Mouse (Mus musculus) embryonic facial prominence, embryonic 12.5 days (tissue): ENCODE measurements at regions not wholly inside any gene's neighbourhood (a gene's known extent, or its start where the extent isn't known, plus 50 kb on each side); places are given as distances from the start of the nearest gene placed in this dataset.

ENCODE experiments used
- ATAC-seq: fragments of 200-750 bp; cut with Nextera tagmentation; 2 replicates; pipeline ENCODE4 v1.8.0; 2017; ENCODE audit not compliant: insufficient number of reproducible peaks, insufficient read depth, low FRiP score, low TSS enrichment
- H3K27ac ChIP-seq: fragments of 300-500 bp; sonication (generic); 2 replicates; pipeline ENCODE4 v1.5.1; 2016; ENCODE audit warnings: mild to moderate bottlenecking
- H3K27me3 ChIP-seq: fragments of 300-500 bp; sonication (generic); 2 replicates; pipeline ENCODE4 v1.6.1; 2016; ENCODE audit warnings: mild to moderate bottlenecking, moderate library complexity
- H3K36me3 ChIP-seq: fragments of 300-500 bp; sonication (generic); 2 replicates; pipeline ENCODE4 v1.6.1; 2016; ENCODE audit warnings: mild to moderate bottlenecking
- H3K4me1 ChIP-seq: fragments of 300-500 bp; sonication (generic); 2 replicates; pipeline ENCODE4 v1.6.1; 2016
- H3K4me2 ChIP-seq: fragments of 300-500 bp; sonication (generic); replicated peaks from 2 replicates; pipeline ENCODE4 v1.6.1; 2016; ENCODE audit warnings: mild to moderate bottlenecking, moderate library complexity
- H3K4me3 ChIP-seq: fragments of 300-500 bp; sonication (generic); 2 replicates; pipeline ENCODE4 v1.5.1; 2016; ENCODE audit warnings: mild to moderate bottlenecking
- H3K9ac ChIP-seq: fragments of 300-500 bp; sonication (generic); 2 replicates; pipeline ENCODE4 v1.6.1; 2016; ENCODE audit warnings: mild to moderate bottlenecking, moderate library complexity
- H3K9me3 ChIP-seq: fragments of 300-500 bp; sonication (generic); 2 replicates; pipeline ENCODE4 v1.6.1; 2016; ENCODE audit warnings: mild to moderate bottlenecking, moderate library complexity
- WGBS: fragments of 180-500 bp; shearing (Covaris S2); methylation state at CpG from one replicate; pipeline ENCODE4 v1.1.7; 2016; 5-methylcytosine and 5-hydroxymethylcytosine counted together

DNA sequence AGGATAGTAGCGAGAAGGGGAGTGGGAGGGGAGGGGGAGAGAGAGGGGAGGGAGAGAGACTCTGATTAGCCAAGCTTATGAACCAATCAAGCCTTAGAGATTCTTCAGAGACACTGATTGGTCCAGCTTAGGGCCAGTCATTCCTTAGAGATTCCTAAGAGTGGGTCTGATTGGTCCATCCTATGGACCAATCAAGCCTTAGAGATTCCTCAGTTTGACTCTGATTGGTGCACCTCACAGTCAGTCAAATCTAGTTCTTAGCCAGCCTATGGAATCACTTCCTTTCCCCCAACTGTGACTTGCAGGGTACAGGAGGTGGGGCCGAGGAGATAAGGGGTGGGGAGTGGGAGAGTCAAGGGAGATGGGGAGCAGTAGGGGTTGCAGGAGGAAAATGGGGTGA lies 152.8 kb downstream of the Suds3 start:
- Histone ChIP-seq H3K4me2 (no peak overlapping the region), H3K36me3 (no peaks in the 10 kb centered on the region), H3K9me3 (no peaks in the 10 kb centered on the region; the same call in 1 of the 2 replicates), H3K4me3 (no peak overlapping the region), H3K27me3 (no peaks in the 10 kb centered on the region), H3K4me1 (no peaks in the 10 kb centered on the region), H3K27ac (no peak overlapping the region), H3K9ac (no peak overlapping the region)
- WGBS = 79% methylated on average over 2 of the region's 2 CpGs
- ATAC-seq = no peak

DNA sequence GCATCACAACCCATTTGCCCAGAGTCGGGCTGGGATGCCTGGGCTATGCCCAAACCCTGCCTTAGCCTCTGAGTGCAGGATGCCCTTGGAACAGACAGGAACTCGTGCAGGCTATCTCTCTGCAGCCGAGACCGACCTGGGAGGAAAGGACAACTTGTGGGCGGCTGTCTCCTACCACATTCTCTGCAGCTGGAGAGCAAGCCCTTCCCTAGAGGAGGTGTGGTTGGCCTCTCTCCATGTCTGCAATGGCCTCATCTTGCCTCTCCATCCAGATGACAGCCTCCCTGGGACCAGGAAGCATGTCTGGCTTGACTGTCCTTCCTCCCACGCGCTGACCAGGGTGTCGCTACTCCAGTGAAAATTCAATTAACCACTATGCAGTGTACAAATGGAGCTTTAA lies 155.9 kb downstream of the Suds3 start:
- H3K27me3 ChIP-seq = no peaks in the 10 kb centered on the region
- ATAC-seq = no peak
- H3K27ac ChIP-seq = no peak overlapping the region
- no peak overlapping the region for H3K9ac ChIP-seq
- no peaks in the 10 kb centered on the region; the same call in 1 of the 2 replicates for H3K9me3 ChIP-seq
- 85% methylated on average over 8 of the region's 8 CpGs for WGBS
- H3K36me3 ChIP-seq = no peaks in the 10 kb centered on the region
- H3K4me1 ChIP-seq = no peaks in the 10 kb centered on the region
- H3K4me3 ChIP-seq = no peak overlapping the region
- H3K4me2 ChIP-seq = no peak overlapping the region

DNA sequence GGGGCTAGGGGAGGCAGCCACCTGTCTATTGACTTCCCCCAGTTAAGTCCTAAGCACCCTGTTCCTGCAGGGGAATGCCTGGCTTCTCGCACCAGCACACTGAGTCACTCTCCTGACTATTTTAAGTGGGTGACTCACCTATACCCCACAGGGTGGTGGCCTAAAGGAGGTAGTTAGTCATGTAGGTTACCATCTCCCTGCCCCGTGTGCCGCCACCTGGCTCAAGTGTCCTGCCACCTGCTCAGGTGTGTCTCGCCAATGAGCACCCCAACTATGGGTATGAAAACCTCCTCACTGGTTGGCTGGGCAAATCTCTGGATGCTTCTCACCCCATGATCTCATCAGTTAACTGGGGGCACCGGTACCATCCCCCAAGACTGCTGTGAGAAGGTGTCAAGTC lies 157.8 kb downstream of the Suds3 start:
- no peak for ATAC-seq
- Histone ChIP-seq H3K9ac (no peak overlapping the region), H3K4me1 (no peaks in the 10 kb centered on the region), H3K4me3 (no peak overlapping the region), H3K27me3 (no peaks in the 10 kb centered on the region), H3K4me2 (no peak overlapping the region), H3K27ac (no peak overlapping the region), H3K9me3 (no peaks in the 10 kb centered on the region; the same call in 1 of the 2 replicates), H3K36me3 (no peaks in the 10 kb centered on the region)
- WGBS = 86% methylated on average over 5 of the region's 5 CpGs

DNA sequence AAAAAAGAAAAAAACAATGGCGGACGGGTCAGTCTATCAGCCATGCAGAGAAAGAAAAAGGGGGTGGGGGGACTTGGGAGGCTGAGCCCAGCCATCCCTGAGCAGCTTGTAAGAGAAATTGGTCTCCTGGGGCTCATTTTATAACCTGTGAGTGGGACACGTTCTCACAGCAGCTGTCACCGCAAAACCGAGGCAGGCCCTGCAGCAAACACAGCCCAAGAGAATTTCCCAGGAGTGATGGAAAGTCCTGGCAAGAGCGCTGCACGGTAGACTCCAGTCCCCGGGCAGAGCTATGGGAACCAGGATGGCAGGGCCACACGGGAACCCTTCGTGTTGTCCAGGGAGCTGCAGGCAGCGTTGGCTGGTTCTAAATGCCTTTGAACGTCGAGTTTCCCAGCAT lies 159.3 kb downstream of the Suds3 start:
- 78% methylated on average over 13 of the region's 13 CpGs for WGBS
- Histone ChIP-seq H3K9me3 (no peaks in the 10 kb centered on the region), H3K27me3 (no peaks in the 10 kb centered on the region), H3K4me1 (no peaks in the 10 kb centered on the region), H3K4me2 (no peak overlapping the region), H3K9ac (no peak overlapping the region), H3K4me3 (no peak overlapping the region), H3K27ac (no peak overlapping the region), H3K36me3 (no peaks in the 10 kb centered on the region)
- ATAC-seq = no peak

DNA sequence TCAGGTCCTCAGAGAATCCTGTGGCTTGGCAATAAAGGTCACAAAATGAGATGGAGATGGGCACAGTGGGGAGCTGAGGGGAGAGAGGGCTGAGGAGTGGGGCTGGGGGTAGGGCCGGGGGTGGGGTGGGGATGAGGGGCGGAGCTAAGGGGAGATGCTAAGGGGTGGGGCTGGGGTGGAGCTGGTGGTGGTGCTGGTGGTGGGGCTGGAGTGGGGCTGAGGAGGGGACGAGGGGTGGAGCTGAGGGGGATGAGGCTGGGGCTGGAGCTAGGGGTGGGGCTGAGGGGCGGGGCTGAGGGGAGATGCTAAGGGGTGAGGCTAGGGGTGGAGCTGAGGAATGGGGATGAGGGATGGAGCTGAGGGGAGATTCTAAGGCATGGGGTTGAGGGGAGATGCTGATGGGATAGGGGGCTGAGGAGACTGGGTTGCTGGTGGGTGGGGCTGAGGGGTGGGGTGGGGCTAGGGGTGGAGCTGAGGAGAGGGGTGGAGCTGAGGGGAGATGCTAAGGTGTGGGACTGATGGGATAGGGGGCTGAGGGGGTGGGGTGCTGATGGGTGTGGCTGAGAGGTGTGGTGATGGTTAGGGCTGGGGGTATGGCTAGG lies 165.5 kb downstream of the Suds3 start:
- no peak overlapping the region for H3K4me2 ChIP-seq
- H3K27me3 ChIP-seq = no peaks in the 10 kb centered on the region
- no peak overlapping the region for H3K4me3 ChIP-seq
- ATAC-seq = no peak
- H3K27ac ChIP-seq = no peak overlapping the region
- H3K36me3 ChIP-seq = no peaks in the 10 kb centered on the region
- H3K9me3 ChIP-seq = no peaks in the 10 kb centered on the region
- no peak overlapping the region for H3K9ac ChIP-seq
- WGBS = 14% methylated on average over 4 of the region's 4 CpGs
- no peaks in the 10 kb centered on the region for H3K4me1 ChIP-seq

DNA sequence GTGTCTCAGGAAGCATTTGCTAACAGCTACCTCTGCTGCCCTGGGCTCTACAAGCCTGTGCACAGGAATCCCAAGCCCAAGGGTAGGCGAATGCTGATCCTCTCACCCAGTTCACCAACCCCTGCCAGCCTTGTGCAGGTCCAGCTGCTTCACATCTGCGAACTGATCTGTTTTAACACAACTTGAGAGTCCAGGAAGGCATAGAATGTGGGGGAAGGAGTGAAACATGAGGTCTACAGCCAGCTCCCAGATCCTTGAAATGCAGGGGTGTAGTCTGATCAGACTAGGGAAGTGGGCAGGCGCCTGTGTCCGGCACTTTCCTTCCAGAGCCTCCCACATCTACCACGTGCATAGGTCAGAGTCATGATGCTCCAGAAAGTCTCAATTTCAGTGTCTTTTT lies 181.3 kb downstream of the Suds3 start:
- H3K27me3 ChIP-seq = no peaks in the 10 kb centered on the region; the same call in 1 of the 2 replicates
- H3K4me1 ChIP-seq = no peaks in the 10 kb centered on the region
- no peak overlapping the region for H3K9ac ChIP-seq
- no peaks in the 10 kb centered on the region for H3K36me3 ChIP-seq
- H3K9me3 ChIP-seq = no peaks in the 10 kb centered on the region
- H3K4me3 ChIP-seq = no peak overlapping the region
- H3K4me2 ChIP-seq = no peak overlapping the region
- no peak overlapping the region for H3K27ac ChIP-seq
- WGBS = 63% methylated on average over 5 of the region's 5 CpGs
- ATAC-seq = no peak

DNA sequence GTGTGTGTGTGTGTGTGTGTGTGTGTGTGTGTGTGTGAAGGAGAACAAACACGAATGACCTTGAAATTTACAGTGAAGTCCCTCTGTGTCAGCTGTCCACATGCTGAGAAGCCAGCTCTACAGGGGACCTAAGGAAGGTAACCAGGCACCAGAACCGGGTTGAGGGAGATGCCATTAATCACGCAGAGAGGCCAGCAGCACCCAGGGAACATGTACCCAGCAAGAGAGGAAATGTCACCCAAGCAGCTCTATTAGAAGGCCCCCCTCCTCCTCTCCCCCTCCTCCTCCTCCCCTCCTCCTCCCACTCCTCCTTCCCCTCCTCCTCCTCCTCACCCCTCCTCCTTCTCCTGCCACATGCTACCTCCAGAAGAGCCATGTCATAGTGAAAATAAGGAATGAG lies 181.8 kb downstream of the Suds3 start:
- Histone ChIP-seq H3K9ac (no peak overlapping the region), H3K4me3 (no peak overlapping the region), H3K4me2 (no peak overlapping the region), H3K9me3 (no peaks in the 10 kb centered on the region), H3K36me3 (no peaks in the 10 kb centered on the region), H3K4me1 (no peaks in the 10 kb centered on the region), H3K27ac (no peak overlapping the region), H3K27me3 (no peaks in the 10 kb centered on the region; the same call in 1 of the 2 replicates)
- WGBS = 48% methylated on average over 3 of the region's 3 CpGs
- ATAC-seq = no peak

DNA sequence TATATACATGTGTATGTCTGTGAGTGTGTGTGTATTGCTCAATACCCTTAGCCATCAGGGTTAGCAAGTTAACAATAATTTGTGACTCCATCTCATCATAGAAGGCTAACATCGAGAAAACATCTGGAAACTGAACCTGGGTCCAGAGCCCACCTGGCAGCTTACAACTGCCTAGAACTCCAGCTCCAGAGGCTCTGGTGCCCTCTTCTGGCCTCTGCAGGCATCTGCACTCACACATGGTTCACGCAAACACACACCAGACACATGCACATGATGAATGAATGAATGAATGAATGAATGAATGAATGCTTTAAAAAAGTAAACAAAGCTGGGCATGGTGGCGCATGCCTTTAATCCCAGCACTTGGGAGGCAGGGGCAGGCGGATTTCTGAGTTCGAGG lies 182.8 kb downstream of the Suds3 start:
- no peaks in the 10 kb centered on the region for H3K9me3 ChIP-seq
- H3K4me1 ChIP-seq = no peaks in the 10 kb centered on the region
- H3K9ac ChIP-seq = no peak overlapping the region
- WGBS = 86% methylated on average over 5 of the region's 5 CpGs
- no peak overlapping the region for H3K27ac ChIP-seq
- no peak overlapping the region for H3K4me2 ChIP-seq
- ATAC-seq = no peak
- no peaks in the 10 kb centered on the region for H3K36me3 ChIP-seq
- no peaks in the 10 kb centered on the region; the same call in 1 of the 2 replicates for H3K27me3 ChIP-seq
- no peak overlapping the region for H3K4me3 ChIP-seq

DNA sequence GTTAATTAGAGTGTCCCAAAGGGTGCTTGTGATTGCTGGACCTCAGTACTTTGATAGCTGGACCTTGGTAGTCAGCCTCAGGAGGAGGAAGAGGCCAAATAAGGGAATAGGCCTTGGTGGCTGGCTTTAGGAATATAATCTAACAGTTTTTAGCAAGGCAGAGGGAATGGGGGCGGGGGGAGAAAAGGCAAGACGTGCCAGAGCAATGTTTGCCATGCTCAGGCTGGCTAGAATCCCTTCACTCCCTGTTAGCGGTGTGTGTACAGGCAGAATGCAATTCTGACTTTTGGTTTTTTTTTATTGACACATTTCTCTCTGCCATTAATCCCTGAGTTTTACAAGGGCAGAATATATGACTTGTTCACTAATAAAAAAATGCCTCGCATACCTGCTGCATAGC lies 192.2 kb downstream of the Suds3 start:
- Histone ChIP-seq H3K36me3 (no peaks in the 10 kb centered on the region), H3K27me3 (no peaks in the 10 kb centered on the region), H3K4me1 (no peaks in the 10 kb centered on the region), H3K9me3 (no peaks in the 10 kb centered on the region), H3K9ac (no peak overlapping the region), H3K27ac (no peak overlapping the region), H3K4me2 (no peak overlapping the region), H3K4me3 (no peak overlapping the region)
- ATAC-seq = no peak
- 55% methylated on average over 4 of the region's 4 CpGs for WGBS

DNA sequence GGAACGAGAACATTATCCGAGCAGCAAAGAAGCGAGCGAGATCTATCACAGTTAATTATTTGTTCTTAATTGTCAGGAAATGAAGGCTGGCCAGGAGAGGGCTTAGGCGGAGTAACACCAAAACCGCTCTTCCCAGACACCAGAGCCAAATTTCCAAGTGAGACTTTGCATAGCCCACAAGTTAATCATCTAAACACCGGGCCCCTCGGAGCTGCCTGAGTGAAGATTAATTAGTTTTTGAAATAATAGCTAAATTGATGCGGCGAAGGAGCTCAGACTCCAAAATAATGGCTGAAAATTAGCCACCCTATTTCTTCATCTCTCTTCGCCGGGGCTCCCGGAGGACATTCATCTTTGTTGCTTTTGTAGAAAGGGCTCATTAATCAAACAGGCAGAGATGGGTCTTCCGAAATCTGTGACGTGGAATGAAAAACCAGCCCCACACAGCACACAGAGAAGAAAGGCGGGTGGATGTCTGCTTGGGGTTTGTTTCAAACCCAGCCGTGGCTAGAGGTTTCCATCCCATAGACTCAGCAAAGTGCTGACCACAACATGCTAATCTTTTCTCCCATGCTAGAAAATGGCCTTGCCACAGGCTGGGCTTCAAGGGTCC lies 193.7 kb downstream of the Suds3 start:
- Histone ChIP-seq H3K27ac (no peak overlapping the region), H3K9me3 (no peaks in the 10 kb centered on the region), H3K27me3 (no peaks in the 10 kb centered on the region), H3K4me3 (no peak overlapping the region), H3K4me2 (no peak overlapping the region), H3K4me1 (no peaks in the 10 kb centered on the region), H3K9ac (no peak overlapping the region), H3K36me3 (no peaks in the 10 kb centered on the region)
- ATAC-seq = no peak
- WGBS = 63% methylated on average over 17 of the region's 17 CpGs

DNA sequence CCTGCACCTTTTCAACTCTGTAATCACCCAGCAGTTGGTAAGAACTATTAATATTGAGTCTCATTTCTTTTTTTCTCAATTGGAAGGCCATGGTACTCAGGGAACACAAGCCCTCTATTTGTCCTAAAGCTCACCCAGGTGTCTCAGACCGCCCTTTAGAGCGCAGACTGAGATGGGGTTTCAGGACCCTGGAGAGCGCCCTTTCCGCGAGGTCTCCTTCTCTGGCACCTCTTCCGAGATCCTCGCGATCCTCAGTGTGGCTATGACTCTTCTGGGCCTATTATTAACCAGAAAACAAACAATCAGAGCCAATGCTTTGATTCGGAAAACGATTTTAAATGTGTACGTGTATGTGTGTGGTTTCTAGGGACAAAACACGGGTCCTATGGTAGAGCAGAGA lies 201.0 kb downstream of the Suds3 start:
- WGBS = 35% methylated on average over 12 of the region's 12 CpGs
- Histone ChIP-seq H3K36me3 (no peaks in the 10 kb centered on the region), H3K9ac (no peak overlapping the region), H3K27me3 (no peaks in the 10 kb centered on the region), H3K9me3 (no peaks in the 10 kb centered on the region), H3K27ac (no peak overlapping the region), H3K4me3 (no peak overlapping the region), H3K4me1 (no peaks in the 10 kb centered on the region), H3K4me2 (no peak overlapping the region)
- ATAC-seq = no peak

DNA sequence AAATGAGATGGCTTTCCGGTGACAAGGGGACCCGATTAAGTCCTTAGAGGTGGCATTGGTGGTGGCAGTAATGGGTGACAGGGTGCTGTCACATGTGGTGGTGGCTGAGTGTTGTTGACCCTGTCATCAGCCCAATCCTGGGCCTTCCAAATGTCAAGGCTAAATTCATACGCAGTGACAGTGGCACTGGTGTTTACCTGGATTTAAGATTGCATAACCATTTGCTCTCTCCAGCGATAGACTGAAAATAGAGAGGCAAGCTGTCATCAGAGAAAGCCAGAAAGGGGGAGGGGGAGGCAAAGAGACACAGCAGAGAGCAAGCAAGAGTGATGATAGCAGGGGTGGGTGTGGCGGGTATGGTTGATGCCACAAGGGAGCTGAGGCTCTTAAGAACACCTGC lies 215.1 kb downstream of the Suds3 start:
- H3K9ac ChIP-seq = no peak overlapping the region
- H3K9me3 ChIP-seq = no peaks in the 10 kb centered on the region
- no peaks in the 10 kb centered on the region for H3K4me1 ChIP-seq
- H3K27ac ChIP-seq = no peak overlapping the region
- ATAC-seq = no peak
- no peaks in the 10 kb centered on the region for H3K36me3 ChIP-seq
- H3K27me3 ChIP-seq = no peaks in the 10 kb centered on the region
- no peak overlapping the region for H3K4me3 ChIP-seq
- 86% methylated on average over 5 of the region's 5 CpGs for WGBS
- H3K4me2 ChIP-seq = no peak overlapping the region
